Mouse (Mus musculus): ENCODE measurements around the gene Ubtd1. TPM values are rescaled to one million over a fixed set of nuclear protein-coding genes. Genes with fewer than 3 reads are reported as not detected.
A peak's percentile ranks its signal among the peaks of the same experiment; 100 is the strongest.

The Ubtd1 gene
- polyA plus RNA-seq, 1 experiment = 46.7 TPM

GRCm38 (mm10) chr19:42017399-42018247 lies 36.1 kb downstream of the Ubtd1 start:
- Histone ChIP-seq H3K9me3 (no peaks in the 10 kb centered on the region), H3K36me3 (replicated peaks; ENCODE audit: low read length) (peaks cover 22% of the 10 kb centered on the region), H3K27me3 (replicated peaks) (peaks cover 4% of the 10 kb centered on the region), H3K4me1 (peaks cover 84% of the 10 kb centered on the region), H3K4me3 (replicated peaks) (peak overlapping the region; percentile 71)
- TF ChIP-seq GATA1 (IDR thresholded peaks at IDR 0.05; ENCODE audit: borderline replicate concordance, low read length) (no peak), FLI1 (IDR thresholded peaks at IDR 0.05; ENCODE audit: low read length) (no peak)

GRCm38 (mm10) chr19:42019011-42019522 lies 37.5 kb downstream of the Ubtd1 start:
- H3K36me3 ChIP-seq (replicated peaks; ENCODE audit: low read length) = peaks cover 20% of the 10 kb centered on the region
- peaks cover 98% of the 10 kb centered on the region for H3K4me1 ChIP-seq
- TF ChIP-seq GATA1 (IDR thresholded peaks at IDR 0.05; ENCODE audit: borderline replicate concordance, low read length) (no peak), FLI1 (IDR thresholded peaks at IDR 0.05; ENCODE audit: low read length) (no peak)
- H3K27me3 ChIP-seq (replicated peaks) = no peaks in the 10 kb centered on the region
- H3K9me3 ChIP-seq = no peaks in the 10 kb centered on the region
- H3K4me3 ChIP-seq (replicated peaks) = peak overlapping the region; percentile 38

- H3K27me3 ChIP-seq (replicated peaks) = peaks cover under 1% of the 10 kb centered on the region
- TF ChIP-seq GATA1 (IDR thresholded peaks at IDR 0.05; ENCODE audit: borderline replicate concordance, low read length) (no peak), FLI1 (IDR thresholded peaks at IDR 0.05; ENCODE audit: low read length) (no peak)
- peaks cover 18% of the 10 kb centered on the region for H3K36me3 ChIP-seq (replicated peaks; ENCODE audit: low read length)
- H3K4me3 ChIP-seq (replicated peaks) = peak overlapping the region; percentile 82
- H3K4me1 ChIP-seq = peaks cover 90% of the 10 kb centered on the region
- H3K9me3 ChIP-seq = no peaks in the 10 kb centered on the region
Measured at GRCm38 (mm10) chr19:42021681-42022541, 40.3 kb downstream of the Ubtd1 start.

GRCm38 (mm10) chr19:42022542-42022848 lies 40.9 kb downstream of the Ubtd1 start:
- TF ChIP-seq GATA1 (IDR thresholded peaks at IDR 0.05; ENCODE audit: borderline replicate concordance, low read length) (no peak), FLI1 (IDR thresholded peaks at IDR 0.05; ENCODE audit: low read length) (no peak)
- Histone ChIP-seq H3K9me3 (no peaks in the 10 kb centered on the region), H3K4me1 (peaks cover 87% of the 10 kb centered on the region), H3K36me3 (replicated peaks; ENCODE audit: low read length) (peaks cover 18% of the 10 kb centered on the region), H3K4me3 (replicated peaks) (peak overlapping the region; percentile 82), H3K27me3 (replicated peaks) (peaks cover 3% of the 10 kb centered on the region)

- H3K36me3 ChIP-seq (replicated peaks; ENCODE audit: low read length) = peaks cover 10% of the 10 kb centered on the region
- TF ChIP-seq GATA1 (IDR thresholded peaks at IDR 0.05; ENCODE audit: borderline replicate concordance, low read length) (no peak), FLI1 (IDR thresholded peaks at IDR 0.05; ENCODE audit: low read length) (no peak)
- no peaks in the 10 kb centered on the region for H3K9me3 ChIP-seq
- H3K4me3 ChIP-seq (replicated peaks) = peak overlapping the region; percentile 72
- peaks cover 55% of the 10 kb centered on the region for H3K4me1 ChIP-seq
- H3K27me3 ChIP-seq (replicated peaks) = peaks cover 5% of the 10 kb centered on the region
Measured at GRCm38 (mm10) chr19:42026158-42026557, 44.6 kb downstream of the Ubtd1 start.

DNA sequence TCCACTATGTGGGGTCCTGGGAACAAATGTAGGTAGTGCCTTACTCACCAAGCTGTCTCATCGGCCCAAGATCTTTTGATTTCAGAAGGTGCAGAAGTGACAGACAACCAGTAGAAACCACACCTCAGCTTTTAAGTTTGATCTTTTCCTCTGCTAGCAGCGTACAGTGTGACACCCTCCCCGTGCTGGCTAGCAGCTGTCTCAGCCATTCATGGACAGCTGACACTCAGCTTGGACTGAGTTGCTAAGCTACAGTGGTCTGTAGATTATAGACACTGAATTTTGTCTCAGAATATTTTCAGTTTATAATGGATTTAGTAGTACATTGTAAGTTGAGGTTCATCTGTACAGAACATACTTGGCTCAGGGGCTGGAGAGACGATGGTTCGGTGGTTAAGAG lies 49.5 kb downstream of the Ubtd1 start:
- TF ChIP-seq GATA1 (IDR thresholded peaks at IDR 0.05; ENCODE audit: borderline replicate concordance, low read length) (no peak), FLI1 (IDR thresholded peaks at IDR 0.05; ENCODE audit: low read length) (no peak)
- peaks cover 5% of the 10 kb centered on the region for H3K27me3 ChIP-seq (replicated peaks)
- peaks cover 40% of the 10 kb centered on the region for H3K36me3 ChIP-seq (replicated peaks; ENCODE audit: low read length)
- H3K9me3 ChIP-seq = no peaks in the 10 kb centered on the region
- H3K4me1 ChIP-seq = peaks cover 40% of the 10 kb centered on the region
- H3K4me3 ChIP-seq (replicated peaks) = no peak overlapping the region

GRCm38 (mm10) chr19:42033611-42034010 lies 52.0 kb downstream of the Ubtd1 start:
- TF ChIP-seq GATA1 (IDR thresholded peaks at IDR 0.05; ENCODE audit: borderline replicate concordance, low read length) = no peak
- TF ChIP-seq FLI1 (IDR thresholded peaks at IDR 0.05; ENCODE audit: low read length) = no peak
- H3K9me3 ChIP-seq = no peaks in the 10 kb centered on the region
- peaks cover 30% of the 10 kb centered on the region for H3K4me1 ChIP-seq
- H3K36me3 ChIP-seq (replicated peaks; ENCODE audit: low read length) = peaks cover 40% of the 10 kb centered on the region
- H3K4me3 ChIP-seq (replicated peaks) = no peak overlapping the region
- H3K27me3 ChIP-seq (replicated peaks) = peaks cover 11% of the 10 kb centered on the region

DNA sequence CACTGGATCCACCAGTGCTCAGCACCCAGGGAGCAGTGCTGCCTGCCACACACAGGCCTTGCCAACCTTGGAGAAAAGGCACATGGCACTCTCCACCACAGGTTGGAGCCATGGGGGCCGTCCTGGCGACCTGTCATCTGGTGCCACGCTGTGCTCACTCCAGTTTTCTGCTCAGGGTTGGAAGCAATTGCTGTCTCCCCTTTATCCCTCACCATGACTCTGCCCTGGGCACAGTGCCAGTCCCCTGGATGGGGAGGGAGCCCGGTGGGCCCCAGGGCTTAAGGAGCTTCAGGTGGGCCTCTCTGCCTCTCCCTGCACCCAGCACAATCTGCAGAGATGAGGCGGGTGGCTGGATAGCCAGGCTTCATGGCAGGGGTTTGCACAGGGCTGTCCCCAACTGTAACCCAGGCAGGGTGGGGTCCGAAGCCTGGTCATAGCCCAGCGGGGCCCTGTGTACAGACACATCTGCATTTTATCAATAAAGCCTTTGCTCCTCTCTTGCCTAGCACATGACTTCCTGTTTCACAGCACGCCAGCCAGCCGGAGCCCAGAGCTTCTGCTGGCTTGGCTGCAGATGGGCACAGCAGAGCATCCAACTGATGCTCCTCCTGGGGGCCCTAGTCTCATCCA lies 52.7 kb downstream of the Ubtd1 start:
- H3K27me3 ChIP-seq (replicated peaks) = peaks cover 11% of the 10 kb centered on the region
- H3K9me3 ChIP-seq = no peaks in the 10 kb centered on the region
- TF ChIP-seq GATA1 (IDR thresholded peaks at IDR 0.05; ENCODE audit: borderline replicate concordance, low read length) = no peak
- TF ChIP-seq FLI1 (IDR thresholded peaks at IDR 0.05; ENCODE audit: low read length) = no peak
- H3K4me1 ChIP-seq = peaks cover 30% of the 10 kb centered on the region
- H3K4me3 ChIP-seq (replicated peaks) = no peak overlapping the region
- peaks cover 40% of the 10 kb centered on the region for H3K36me3 ChIP-seq (replicated peaks; ENCODE audit: low read length)

- peaks cover 30% of the 10 kb centered on the region for H3K4me1 ChIP-seq
- no peak for TF ChIP-seq FLI1 (IDR thresholded peaks at IDR 0.05; ENCODE audit: low read length)
- no peak for TF ChIP-seq GATA1 (IDR thresholded peaks at IDR 0.05; ENCODE audit: borderline replicate concordance, low read length)
- peaks cover 40% of the 10 kb centered on the region for H3K36me3 ChIP-seq (replicated peaks; ENCODE audit: low read length)
- H3K9me3 ChIP-seq = no peaks in the 10 kb centered on the region
- H3K4me3 ChIP-seq (replicated peaks) = no peak overlapping the region
- peaks cover 14% of the 10 kb centered on the region for H3K27me3 ChIP-seq (replicated peaks)
Measured at GRCm38 (mm10) chr19:42034881-42035455, 53.4 kb downstream of the Ubtd1 start.
